Mouse (Mus musculus): Measurements from ENCODE around the gene Pla2g6. TPM values are rescaled to one million over a fixed set of nuclear protein-coding genes. Genes with fewer than 3 reads are reported as not detected.

The Pla2g6 gene
- polyA plus RNA-seq, 1 experiment from 2014 or later = 11.0 TPM

- H3K36me3 ChIP-seq = no peaks in the 10 kb centered on the region
- peak overlapping the region; percentile 30 for H3K4me3 ChIP-seq (replicated peaks)
- H3K9me3 ChIP-seq = no peaks in the 10 kb centered on the region
- H3K4me1 ChIP-seq (replicated peaks) = peaks cover 8% of the 10 kb centered on the region
- H3K4me2 ChIP-seq = peak overlapping the region; percentile 57
- 15% methylated on average over 17 of the region's 17 CpGs for WGBS
- 0 out of 2 replicates have a peak, but pooled peaks have one; percentile 21 for ATAC-seq (ENCODE audit: insufficient number of reproducible peaks, insufficient read depth, low FRiP score, low TSS enrichment, low read depth)
- H3K27me3 ChIP-seq = peaks cover 44% of the 10 kb centered on the region
- H3K9ac ChIP-seq (replicated peaks) = no peak overlapping the region
- no peak overlapping the region for H3K27ac ChIP-seq
Measured at GRCm38 (mm10) chr15:79271124-79271746, 57.0 kb downstream of the Pla2g6 start.

DNA sequence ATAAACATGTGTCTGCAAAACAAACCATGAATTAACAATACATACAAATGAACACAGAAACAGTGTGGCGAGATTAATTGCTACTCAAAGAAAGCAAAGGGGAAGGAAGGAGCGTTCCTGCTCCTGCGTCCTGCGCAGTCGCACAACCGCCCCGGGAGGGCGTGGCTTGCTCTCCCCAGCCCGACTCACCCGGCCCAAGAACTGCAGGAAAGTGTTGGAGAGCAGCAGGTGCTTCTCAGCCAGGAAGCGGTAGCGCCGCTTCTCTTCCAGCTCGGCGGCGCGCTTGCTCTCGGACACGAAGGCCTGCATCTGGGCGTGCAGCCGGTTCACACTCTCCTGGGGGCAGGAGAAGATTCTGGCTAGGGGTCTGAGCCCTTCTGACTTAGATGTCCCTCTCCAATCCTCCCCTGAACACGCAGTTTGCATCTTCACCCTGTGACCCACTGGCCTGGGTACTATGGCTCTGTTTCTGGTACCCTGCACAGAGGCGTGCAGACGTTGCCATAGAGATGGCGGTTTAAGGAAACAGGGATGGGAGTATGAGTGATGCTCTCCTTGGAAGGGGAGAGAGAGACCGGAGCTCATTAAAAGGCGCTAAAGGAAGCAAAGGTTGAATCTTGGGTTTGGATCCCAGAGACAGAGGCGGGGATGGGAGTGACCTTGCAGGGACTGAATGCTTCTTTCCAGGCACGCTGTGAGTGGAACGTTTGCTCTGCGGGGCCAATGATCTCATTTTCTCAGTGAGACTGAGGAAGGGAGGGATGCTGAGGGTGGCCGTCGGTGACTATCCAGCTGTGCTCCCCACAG, 57.7 kb downstream of the Pla2g6 start:
- 3% methylated on average over 33 of the region's 33 CpGs for whole genome bisulfite sequencing
- H3K4me2 ChIP-seq = peak overlapping the region; percentile 57
- no peaks in the 10 kb centered on the region for H3K36me3 ChIP-seq
- peak overlapping the region; percentile 30 for H3K4me3 ChIP-seq (replicated peaks)
- H3K4me1 ChIP-seq (replicated peaks) = peaks cover 8% of the 10 kb centered on the region
- no peak overlapping the region for H3K27ac ChIP-seq
- ATAC-seq (ENCODE audit: insufficient number of reproducible peaks, insufficient read depth, low FRiP score, low TSS enrichment, low read depth) = no peak
- no peaks in the 10 kb centered on the region for H3K9me3 ChIP-seq
- H3K27me3 ChIP-seq = peaks cover 47% of the 10 kb centered on the region
- H3K9ac ChIP-seq (replicated peaks) = no peak overlapping the region; the same call in 1 of the 2 replicates

DNA sequence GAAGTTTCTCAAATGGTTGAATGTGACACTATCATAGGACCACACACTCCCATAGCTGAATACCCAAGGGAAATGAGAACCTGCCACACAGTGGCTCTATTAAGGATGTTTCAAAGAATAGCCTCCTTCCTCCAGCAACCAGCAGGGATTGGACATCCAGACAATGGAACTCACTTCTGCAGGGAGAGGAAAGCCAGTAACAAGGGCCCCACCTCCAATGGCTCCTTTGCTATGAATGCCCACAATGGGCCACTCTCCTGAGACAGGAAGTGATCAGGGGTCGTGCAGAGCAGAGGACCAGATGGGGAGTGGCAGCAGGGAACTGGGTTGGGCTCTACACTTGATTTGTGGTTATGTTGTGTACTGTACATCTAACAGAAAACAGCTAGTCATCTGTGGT, 59.7 kb downstream of the Pla2g6 start:
- ATAC-seq (ENCODE audit: insufficient number of reproducible peaks, insufficient read depth, low FRiP score, low TSS enrichment, low read depth) = no peak
- Histone ChIP-seq H3K4me2 (no peak overlapping the region), H3K4me1 (replicated peaks) (peaks cover 8% of the 10 kb centered on the region), H3K27ac (no peak overlapping the region), H3K9me3 (no peaks in the 10 kb centered on the region), H3K27me3 (peaks cover 57% of the 10 kb centered on the region), H3K4me3 (replicated peaks) (no peak overlapping the region), H3K9ac (replicated peaks) (no peak overlapping the region), H3K36me3 (no peaks in the 10 kb centered on the region)
- WGBS = 10% methylated on average over 1 of the region's 1 CpGs

DNA sequence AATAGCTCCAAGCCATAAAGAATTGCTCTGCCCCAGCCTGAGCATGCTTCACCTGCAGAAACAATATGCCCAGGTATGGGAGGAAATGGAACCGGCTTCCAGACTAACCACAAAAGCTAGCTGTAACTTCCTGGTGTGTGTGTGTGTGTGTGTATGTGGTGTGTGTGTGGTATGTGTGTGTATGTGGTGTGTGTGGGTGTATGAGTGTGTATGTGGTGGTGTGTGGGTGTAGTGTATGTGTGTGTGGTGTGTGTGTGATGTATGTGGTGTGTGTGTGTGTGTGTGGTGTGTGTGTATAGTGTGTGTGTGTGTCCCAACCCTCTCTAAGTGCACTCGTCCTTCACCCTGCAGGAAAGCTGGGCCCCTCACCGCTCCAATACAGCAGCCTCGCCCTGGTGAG, 62.8 kb downstream of the Pla2g6 start:
- Histone ChIP-seq H3K4me1 (replicated peaks) (peaks cover 22% of the 10 kb centered on the region), H3K27ac (no peak overlapping the region), H3K9ac (replicated peaks) (no peak overlapping the region), H3K36me3 (no peaks in the 10 kb centered on the region), H3K4me2 (no peak overlapping the region), H3K4me3 (replicated peaks) (no peak overlapping the region), H3K9me3 (no peaks in the 10 kb centered on the region), H3K27me3 (peaks cover 64% of the 10 kb centered on the region)
- 78% methylated on average over 4 of the region's 4 CpGs for WGBS
- ATAC-seq (ENCODE audit: insufficient number of reproducible peaks, insufficient read depth, low FRiP score, low TSS enrichment, low read depth) = no peak

GRCm38 (mm10) chr15:79263726-79264125, 64.5 kb downstream of the Pla2g6 start:
- no peak overlapping the region for H3K27ac ChIP-seq
- H3K9ac ChIP-seq (replicated peaks) = no peak overlapping the region
- peaks cover 21% of the 10 kb centered on the region for H3K4me1 ChIP-seq (replicated peaks)
- peaks cover 74% of the 10 kb centered on the region for H3K27me3 ChIP-seq
- no peak overlapping the region for H3K4me2 ChIP-seq
- H3K9me3 ChIP-seq = no peaks in the 10 kb centered on the region
- ATAC-seq (ENCODE audit: insufficient number of reproducible peaks, insufficient read depth, low FRiP score, low TSS enrichment, low read depth) = no peak
- no peaks in the 10 kb centered on the region for H3K36me3 ChIP-seq
- no peak overlapping the region for H3K4me3 ChIP-seq (replicated peaks)
- WGBS = 92% methylated on average over 6 of the region's 6 CpGs

DNA sequence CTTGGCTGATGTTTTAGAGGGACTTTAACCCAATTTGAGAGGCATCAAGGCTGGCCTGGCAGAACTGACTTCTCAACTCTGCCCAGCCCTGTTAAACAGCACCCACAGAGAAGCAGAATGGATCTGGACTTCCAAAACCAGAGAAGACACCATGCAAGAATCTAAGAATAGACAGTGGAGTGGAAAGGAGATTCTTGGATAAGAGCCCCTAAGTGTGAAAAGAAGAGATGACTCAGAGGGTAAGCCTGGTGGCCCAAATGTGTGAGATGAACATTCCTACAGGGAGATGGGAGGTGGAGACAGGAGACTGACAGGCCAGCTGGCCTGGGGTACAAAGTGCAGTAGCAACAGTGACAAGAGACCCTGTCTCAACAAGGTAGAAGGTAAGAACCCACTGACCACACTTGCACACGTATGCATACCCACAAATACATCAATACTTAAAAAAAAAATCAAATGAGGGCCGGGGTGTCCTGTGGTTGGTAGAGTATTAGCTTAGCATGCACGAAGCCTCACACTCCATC, 65.3 kb downstream of the Pla2g6 start:
- H3K9me3 ChIP-seq = no peaks in the 10 kb centered on the region
- H3K4me2 ChIP-seq = 0 out of 2 replicates have a peak overlapping the region, but pooled peaks have one; percentile 99
- H3K9ac ChIP-seq (replicated peaks) = 0 out of 2 replicates have a peak overlapping the region, but pooled peaks have one; percentile 27
- H3K4me1 ChIP-seq (replicated peaks) = peaks cover 26% of the 10 kb centered on the region
- H3K4me3 ChIP-seq (replicated peaks) = 0 out of 2 replicates have a peak overlapping the region, but pooled peaks have one; percentile 76
- 91% methylated on average over 3 of the region's 3 CpGs for WGBS
- H3K27me3 ChIP-seq = peaks cover 75% of the 10 kb centered on the region
- H3K27ac ChIP-seq = no peak overlapping the region
- no peaks in the 10 kb centered on the region for H3K36me3 ChIP-seq
- ATAC-seq (ENCODE audit: insufficient number of reproducible peaks, insufficient read depth, low FRiP score, low TSS enrichment, low read depth) = no peak

DNA sequence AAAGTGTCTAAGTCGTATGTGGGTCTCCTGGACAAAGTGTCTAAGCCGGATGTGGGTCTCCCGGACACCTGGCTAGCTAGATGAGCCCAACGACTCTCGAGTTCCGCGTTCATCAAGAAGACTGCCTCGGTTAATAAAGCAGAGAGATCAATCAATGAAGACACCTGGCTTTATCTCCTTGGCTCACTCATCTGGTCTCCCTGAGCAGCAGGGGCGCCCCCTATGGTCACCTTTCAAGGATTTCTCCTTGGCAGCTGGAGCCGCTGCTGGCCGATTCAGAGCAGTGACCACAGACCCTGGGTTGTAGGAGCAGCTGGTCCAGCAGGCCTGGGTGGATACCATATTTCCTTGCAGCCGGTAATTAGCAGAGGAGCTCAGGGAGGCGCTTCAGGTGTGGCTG, 65.8 kb downstream of the Pla2g6 start:
- peak overlapping the region; percentile 99 for H3K4me2 ChIP-seq
- peaks cover 75% of the 10 kb centered on the region for H3K27me3 ChIP-seq
- peaks cover 26% of the 10 kb centered on the region for H3K4me1 ChIP-seq (replicated peaks)
- H3K36me3 ChIP-seq = no peaks in the 10 kb centered on the region
- H3K27ac ChIP-seq = no peak overlapping the region
- H3K9ac ChIP-seq (replicated peaks) = 0 out of 2 replicates have a peak overlapping the region, but pooled peaks have one; percentile 27
- H3K9me3 ChIP-seq = no peaks in the 10 kb centered on the region
- ATAC-seq (ENCODE audit: insufficient number of reproducible peaks, insufficient read depth, low FRiP score, low TSS enrichment, low read depth) = no peak
- 21% methylated on average over 13 of the region's 13 CpGs for WGBS
- peak overlapping the region; percentile 76 for H3K4me3 ChIP-seq (replicated peaks)

- H3K27ac ChIP-seq = no peak overlapping the region
- H3K36me3 ChIP-seq = no peaks in the 10 kb centered on the region
- 1% methylated on average over 28 of the region's 28 CpGs for WGBS
- H3K4me2 ChIP-seq = peak overlapping the region; percentile 99
- H3K4me3 ChIP-seq (replicated peaks) = peak overlapping the region; percentile 76
- no peaks in the 10 kb centered on the region for H3K9me3 ChIP-seq
- peak; percentile 65 for ATAC-seq (ENCODE audit: insufficient number of reproducible peaks, insufficient read depth, low FRiP score, low TSS enrichment, low read depth)
- H3K27me3 ChIP-seq = peaks cover 73% of the 10 kb centered on the region
- peak overlapping the region; percentile 76 for H3K9ac ChIP-seq (replicated peaks)
- H3K4me1 ChIP-seq (replicated peaks) = peaks cover 26% of the 10 kb centered on the region
Measured at GRCm38 (mm10) chr15:79261757-79262156, 66.4 kb downstream of the Pla2g6 start.

- H3K4me3 ChIP-seq (replicated peaks) = peak overlapping the region; percentile 76
- peaks cover 26% of the 10 kb centered on the region for H3K4me1 ChIP-seq (replicated peaks)
- no peaks in the 10 kb centered on the region for H3K36me3 ChIP-seq
- WGBS = 1% methylated on average over 57 of the region's 62 CpGs
- peak overlapping the region; percentile 99 for H3K4me2 ChIP-seq
- peaks cover 68% of the 10 kb centered on the region for H3K27me3 ChIP-seq
- H3K9ac ChIP-seq (replicated peaks) = peak overlapping the region; percentile 76
- no peaks in the 10 kb centered on the region for H3K9me3 ChIP-seq
- ATAC-seq (ENCODE audit: insufficient number of reproducible peaks, insufficient read depth, low FRiP score, low TSS enrichment, low read depth) = peak; percentile 69
- H3K27ac ChIP-seq = no peak overlapping the region
Measured at GRCm38 (mm10) chr15:79261095-79261725, 67.0 kb downstream of the Pla2g6 start.

GRCm38 (mm10) chr15:79258521-79258920, 69.7 kb downstream of the Pla2g6 start:
- no peak overlapping the region for H3K9ac ChIP-seq (replicated peaks)
- no peak for ATAC-seq (ENCODE audit: insufficient number of reproducible peaks, insufficient read depth, low FRiP score, low TSS enrichment, low read depth)
- WGBS = 26% methylated on average over 17 of the region's 17 CpGs
- H3K9me3 ChIP-seq = no peaks in the 10 kb centered on the region
- H3K4me3 ChIP-seq (replicated peaks) = no peak overlapping the region
- no peaks in the 10 kb centered on the region for H3K36me3 ChIP-seq
- no peak overlapping the region for H3K27ac ChIP-seq
- no peak overlapping the region for H3K4me2 ChIP-seq
- H3K27me3 ChIP-seq = peaks cover 74% of the 10 kb centered on the region
- peaks cover 32% of the 10 kb centered on the region for H3K4me1 ChIP-seq (replicated peaks)

- no peak within 1 kb of the TSS for H3K4me2 ChIP-seq
- WGBS = 29% methylated on average over 3 of the region's 3 CpGs
- H3K36me3 ChIP-seq = peaks cover 3% of the 10 kb centered on the region; the same call in 1 of the 2 replicates
- peaks cover 30% of the 10 kb centered on the region for H3K4me1 ChIP-seq (replicated peaks)
- H3K27me3 ChIP-seq = peaks cover 72% of the 10 kb centered on the region
- no peak within 1 kb of the TSS for H3K27ac ChIP-seq
- 0 out of 2 replicates have a peak within 1 kb of the TSS, but pooled peaks have one; percentile 27 for H3K9ac ChIP-seq (replicated peaks)
- no peaks in the 10 kb centered on the region for H3K9me3 ChIP-seq
- no peak within 1 kb of the TSS for H3K4me3 ChIP-seq (replicated peaks)
- no peak for ATAC-seq (ENCODE audit: insufficient number of reproducible peaks, insufficient read depth, low FRiP score, low TSS enrichment, low read depth)
Measured at GRCm38 (mm10) chr15:79254661-79255060, 73.5 kb downstream of the Pla2g6 start, which contains the start of gene Slc16a8. Gene Slc16a8, minus strand, starts transcription at chr15:79254761.

Measured in limb, embryonic 12.5 days (tissue).